Mouse (Mus musculus) layer of hippocampus, adult 11-12 months (tissue): ENCODE data around the gene Enam.
"Not testable (repeated sequence)": the region's sequence is repeated elsewhere in the genome, so short reads cannot be mapped to it uniquely, and the experiment has no call there.

ENCODE experiments used
- DNase-seq: peaks from one replicate; pipeline ENCODE4 v3.0.0; 2022; ENCODE audit warnings: low spot score

Enam gene

DNA sequence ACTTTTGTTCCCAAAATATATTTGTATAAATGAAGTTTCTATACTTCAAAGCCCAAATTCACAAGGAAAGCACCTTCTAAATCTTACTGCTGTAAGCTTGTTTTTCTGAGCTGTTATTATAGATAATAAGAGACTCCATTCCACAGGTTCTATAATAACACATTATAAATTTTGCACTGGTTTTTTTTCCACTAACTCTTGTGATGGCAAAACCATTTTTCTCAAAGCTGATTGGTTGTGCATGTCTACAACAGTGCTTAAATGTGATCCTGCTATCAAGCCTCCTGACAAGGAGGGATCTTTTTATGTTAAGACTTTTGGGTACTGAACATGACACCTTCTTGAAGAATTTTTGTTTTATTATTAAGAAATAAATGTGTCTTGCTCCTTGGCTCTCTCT is at the start of gene Enam:
Enam (plus strand) TSS at position 301 of the 400 bp plus-strand sequence.
- DNase-seq: no peak

DNA sequence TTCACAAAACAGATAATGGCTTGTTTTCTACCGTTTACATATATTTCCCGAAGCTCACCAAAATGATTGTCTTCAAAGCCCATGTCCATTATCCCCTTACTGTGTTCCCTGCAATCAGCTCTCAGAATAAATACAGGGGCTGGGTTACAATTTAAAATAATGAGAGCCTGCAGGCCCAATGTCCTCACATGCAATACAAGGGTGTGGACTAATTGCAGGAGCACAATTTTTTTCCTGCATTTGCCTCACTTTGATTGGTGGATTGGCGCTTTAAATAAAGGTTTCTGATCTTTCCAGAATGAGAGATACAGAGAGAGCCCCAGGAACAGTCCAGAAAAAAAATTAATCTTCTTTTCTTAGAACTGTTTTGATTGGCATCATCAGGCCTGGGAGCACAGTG is 32.1 kb upstream of the Enam start, which contains the start of gene Ambn:
Ambn (plus strand) TSS at position 301 of the 400 bp plus-strand sequence.
- no peak for DNase-seq

DNA sequence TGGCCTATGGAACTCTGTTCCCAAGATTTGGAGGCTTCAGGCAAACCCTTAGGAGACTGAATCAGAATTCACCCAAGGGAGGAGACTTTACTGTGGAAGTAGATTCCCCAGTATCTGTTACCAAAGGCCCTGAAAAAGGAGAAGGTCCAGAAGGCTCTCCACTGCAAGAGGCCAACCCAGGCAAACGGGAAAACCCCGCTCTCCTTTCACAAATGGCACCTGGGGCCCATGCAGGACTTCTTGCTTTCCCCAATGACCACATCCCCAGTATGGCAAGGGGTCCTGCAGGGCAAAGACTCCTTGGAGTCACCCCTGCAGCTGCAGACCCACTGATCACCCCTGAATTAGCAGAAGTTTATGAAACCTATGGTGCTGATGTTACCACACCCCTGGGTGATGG is 20.3 kb upstream of the Enam start:
- no peak for DNase-seq

GRCm38 (mm10) chr5:88468807-88469704 is 18.7 kb upstream of the Enam start:
- DNase-seq: no peak

GRCm38 (mm10) chr5:88489004-88489403 is 1.2 kb downstream of the Enam start:
- no peak for DNase-seq

DNA sequence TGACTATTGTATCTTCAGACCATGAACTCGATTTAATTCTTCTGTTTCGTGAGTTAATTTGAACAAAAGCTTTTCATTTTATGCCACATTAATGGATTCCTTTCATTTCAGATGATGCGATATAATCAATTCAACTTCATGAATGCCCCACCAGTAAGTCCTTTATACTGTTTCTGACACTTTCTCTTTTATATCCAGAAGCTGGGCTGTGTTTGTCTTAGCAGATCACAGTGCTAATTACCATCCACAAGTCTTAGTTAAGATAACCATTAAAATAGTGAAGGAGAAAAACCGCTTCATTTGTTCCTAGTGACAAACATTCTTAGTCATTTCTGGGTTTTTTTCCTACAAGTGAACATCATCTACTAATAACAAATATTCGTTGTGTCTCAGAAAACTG is 3.3 kb downstream of the Enam start:
- DNase-seq: no peak

DNA sequence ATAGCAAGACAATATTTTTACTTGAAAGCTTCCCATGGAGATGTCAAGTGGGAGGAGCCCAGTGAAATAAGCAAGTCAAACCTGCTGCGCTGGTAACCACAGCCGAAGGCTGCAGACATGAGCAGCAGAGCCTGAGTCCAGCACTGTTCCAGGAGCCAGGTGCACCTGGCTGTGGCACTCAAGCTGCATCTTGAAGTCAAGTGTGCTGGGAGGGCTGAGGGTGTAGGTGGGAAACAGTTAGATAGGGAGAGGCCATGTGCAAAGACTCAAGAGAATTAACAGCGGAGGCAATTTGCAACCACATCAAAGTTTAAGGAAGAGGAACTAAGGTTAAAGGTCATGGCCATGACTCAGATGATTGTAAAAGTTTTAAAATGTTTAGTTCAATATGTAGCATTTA is 12.0 kb downstream of the Enam start:
- no peak for DNase-seq

DNA sequence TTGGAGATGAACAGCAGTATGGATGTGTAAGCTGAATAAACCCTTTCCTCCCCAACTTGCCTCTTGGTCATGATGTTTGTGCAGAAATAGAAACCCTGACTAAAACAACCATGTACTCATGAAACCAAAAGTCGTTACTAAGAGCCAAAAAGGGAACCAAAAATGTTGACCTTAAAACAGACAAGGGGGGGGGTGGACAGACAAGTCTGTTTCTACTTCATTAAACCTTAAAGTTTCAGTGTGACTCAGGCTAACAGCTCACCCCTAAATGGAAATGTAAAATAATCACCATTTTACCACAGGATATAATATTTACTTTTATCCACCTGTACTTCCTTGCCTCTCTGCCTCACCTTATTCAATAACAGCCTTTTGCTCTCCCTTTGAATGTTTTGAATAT is 20.8 kb downstream of the Enam start:
- no peak for DNase-seq

- DNase-seq: peak; percentile 10
These were observed 21.2 kb downstream of the Enam start for GRCm38 (mm10) chr5:88508990-88509389.

DNA sequence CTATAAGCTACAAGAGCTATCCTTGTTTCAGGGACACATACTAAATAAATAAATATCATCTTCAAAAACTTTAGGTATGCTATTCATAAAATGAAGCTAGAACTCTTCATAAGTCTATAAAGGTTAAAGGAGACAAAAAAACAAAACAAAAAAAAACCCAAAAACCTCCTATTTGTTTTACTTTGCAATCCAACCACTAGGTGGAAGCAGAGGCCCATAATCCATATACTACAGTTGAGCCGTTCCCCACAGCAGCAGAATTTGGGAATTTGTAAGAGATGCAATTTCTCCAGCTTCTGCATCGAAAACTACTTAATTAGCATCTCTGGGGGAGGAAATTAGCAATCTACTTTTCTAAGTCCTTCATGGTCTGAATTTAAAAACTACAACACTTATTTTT is 31.5 kb downstream of the Enam start:
- peak; percentile 24 for DNase-seq

DNA sequence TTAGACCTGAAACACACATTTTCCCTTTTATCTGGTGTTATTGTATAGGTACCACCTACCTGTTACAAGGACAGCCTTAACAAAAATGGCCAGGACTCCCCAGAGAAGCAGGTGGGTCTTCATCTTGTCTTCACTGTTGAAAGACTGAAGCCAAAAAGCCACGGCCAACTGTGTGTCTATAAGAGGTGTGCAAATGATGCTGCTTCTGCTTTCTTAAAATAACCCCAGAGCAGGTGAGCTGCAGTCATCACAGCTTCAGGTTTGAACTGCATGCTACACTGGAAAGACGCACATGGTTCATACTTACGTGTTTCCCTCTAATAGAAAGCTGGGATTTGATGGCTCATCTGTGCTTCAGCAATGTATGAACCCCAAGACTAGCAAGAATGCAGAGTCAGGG is 39.9 kb downstream of the Enam start, which contains the start of gene Jchain:
Jchain (minus strand) TSS at position 235 of the 400 bp plus-strand sequence.
- DNase-seq: no peak

DNA sequence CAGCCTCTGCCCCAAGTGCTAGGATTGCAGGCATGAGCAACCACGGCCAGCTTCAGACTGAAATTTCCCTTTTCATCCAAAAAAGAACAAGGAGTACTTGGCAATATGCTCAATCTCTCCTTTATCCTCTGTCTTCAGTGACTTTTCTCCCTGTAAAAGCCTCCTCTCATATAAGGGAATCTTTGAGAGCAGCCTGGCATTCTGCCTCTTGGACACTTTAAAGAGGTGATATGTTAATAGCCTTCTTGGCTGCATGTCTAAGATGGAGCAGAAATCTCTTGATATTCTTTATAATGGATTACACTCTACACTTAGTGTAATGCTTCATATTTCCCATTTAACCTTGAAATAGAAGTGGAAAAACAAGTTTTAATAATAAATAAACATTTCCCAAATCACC is 43.1 kb downstream of the Enam start:
- no peak for DNase-seq

DNA sequence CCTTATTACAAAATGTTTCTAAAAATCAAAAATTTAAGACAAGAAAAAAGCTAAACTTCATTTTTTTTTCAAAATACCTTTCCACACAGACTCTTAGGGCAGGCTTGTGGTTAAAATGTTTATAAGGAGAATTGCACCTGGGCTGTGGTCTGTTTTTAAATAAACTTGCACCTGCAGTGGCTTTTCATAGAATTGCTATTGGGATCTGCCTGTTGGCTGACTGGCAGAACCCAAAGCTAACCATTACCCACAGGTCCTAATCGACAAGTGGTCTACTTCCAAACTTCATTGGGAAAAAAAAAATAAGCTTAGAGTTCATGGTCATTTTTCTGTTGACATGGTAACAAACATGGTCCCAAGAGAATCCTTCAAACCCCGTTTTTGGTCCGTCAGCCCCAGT is 46.9 kb downstream of the Enam start:
- no peak for DNase-seq

GRCm38 (mm10) chr5:88540845-88541244 is 53.1 kb downstream of the Enam start:
- no peak for DNase-seq

DNA sequence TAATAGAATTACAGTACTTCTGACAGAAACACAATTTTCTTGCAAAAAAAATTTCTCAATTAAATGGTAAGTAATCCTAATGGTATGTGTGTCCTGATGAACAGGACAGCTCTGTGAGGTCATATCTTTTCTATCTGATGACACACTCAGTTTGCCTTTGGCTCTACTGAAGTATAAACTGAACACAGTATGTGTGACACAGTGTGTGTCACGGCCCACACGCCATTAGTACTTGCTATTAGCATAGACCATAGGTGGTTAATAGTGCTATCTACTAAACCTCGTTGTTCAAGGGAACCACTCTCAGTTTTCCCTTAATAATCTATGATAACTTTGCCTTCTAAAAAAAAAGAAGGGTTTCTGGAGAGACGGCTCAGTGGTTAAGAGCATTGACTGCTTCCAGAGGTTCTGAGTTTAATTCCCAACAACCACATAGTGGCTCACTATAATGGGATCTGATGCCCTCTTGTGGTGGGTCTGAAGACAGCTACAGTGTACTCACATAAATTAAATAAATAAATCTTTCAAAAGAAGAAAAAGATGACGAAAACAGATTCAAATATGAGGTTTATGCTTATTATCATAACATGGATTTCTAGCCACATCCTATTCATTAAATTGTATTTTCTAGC is 55.0 kb downstream of the Enam start:
- peak; percentile 48 for DNase-seq

DNA sequence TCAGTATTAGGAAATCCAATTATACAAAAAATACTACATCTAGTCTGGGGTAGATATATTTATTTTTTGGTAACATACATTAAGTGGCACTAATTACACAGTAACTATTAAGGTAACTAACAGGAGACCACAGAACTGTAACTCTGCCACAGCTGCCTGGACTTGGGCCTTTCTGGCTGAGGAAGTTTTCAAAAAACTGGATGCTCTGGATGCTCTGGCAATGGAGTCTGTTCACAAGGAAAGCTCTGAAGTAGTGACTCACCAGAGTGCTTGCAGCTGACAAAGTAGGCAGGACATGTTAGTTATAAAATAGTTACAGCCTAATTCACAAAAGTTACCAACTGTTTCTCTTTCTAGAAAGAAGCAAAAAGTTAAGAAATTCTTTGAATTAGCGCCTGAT is 56.6 kb downstream of the Enam start:
- DNase-seq: not testable (repeated sequence)

DNA sequence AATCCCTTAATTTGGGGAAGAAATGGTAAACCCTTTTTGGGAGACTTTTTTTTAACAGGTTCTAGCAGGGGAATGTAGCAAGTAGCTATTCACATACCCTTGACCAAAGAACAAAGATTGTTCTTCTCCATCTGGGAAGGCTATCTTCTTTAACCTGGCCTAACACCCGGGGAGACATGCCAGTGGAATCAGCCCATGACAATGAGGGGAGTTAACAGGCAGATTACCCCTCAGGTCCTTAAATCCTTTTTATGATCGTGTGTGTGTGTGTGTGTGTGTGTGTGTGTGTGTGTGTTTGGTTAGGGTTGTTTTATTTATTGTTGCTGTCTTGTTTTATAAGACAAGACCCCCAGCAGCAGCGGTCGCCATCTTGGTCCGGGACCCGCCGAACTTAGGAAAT is 57.8 kb downstream of the Enam start:
- no peak for DNase-seq

GRCm38 (mm10) chr5:88553271-88554085 is 65.7 kb downstream of the Enam start:
- no peak for DNase-seq

GRCm38 (mm10) chr5:88554086-88554886 is 66.5 kb downstream of the Enam start, which contains the start of gene Utp3:
TSS of gene Utp3 (plus strand) at chr5:88554462.
- DNase-seq: peak; percentile 96
